Mouse (Mus musculus) kidney, postnatal 0 days (tissue): ENCODE data around the gene Sdr9c7. TPM values are rescaled to one million over a fixed set of nuclear protein-coding genes. Genes with fewer than 3 reads are reported as not detected.

ENCODE experiments used
- ATAC-seq: fragments of 200-750 bp; cut with Nextera tagmentation; replicated peaks from 2 replicates; pipeline ENCODE4 v1.8.0; 2017; ENCODE audit warnings: low read depth, moderate number of reproducible peaks, moderate TSS enrichment, moderate library complexity; ENCODE audit not compliant: low FRiP score
- DNase-seq: peaks from one replicate; pipeline ENCODE4 v3.0.0-alpha.2; 2016; ENCODE audit warnings: low spot score
- H3K27ac ChIP-seq: fragments of 300-500 bp; sonication (generic); 2 replicates; pipeline ENCODE4 v1.5.1; 2014; ENCODE audit warnings: mild to moderate bottlenecking
- H3K27me3 ChIP-seq: fragments of 300-500 bp; sonication (generic); 2 replicates; pipeline ENCODE4 v1.6.1; 2014; ENCODE audit warnings: low read length, mixed read lengths; ENCODE audit not compliant: insufficient read depth
- H3K36me3 ChIP-seq: fragments of 300-500 bp; sonication (generic); 2 replicates; pipeline ENCODE4 v1.6.1; 2014; ENCODE audit warnings: low read length, mixed read lengths; ENCODE audit not compliant: insufficient read depth
- H3K4me1 ChIP-seq: fragments of 300-500 bp; sonication (generic); replicated peaks from 2 replicates; pipeline ENCODE4 v1.6.1; 2014; ENCODE audit warnings: antibody characterized with exemption, low read length, mixed read lengths; ENCODE audit not compliant: insufficient read depth
- H3K4me2 ChIP-seq: fragments of 300-500 bp; sonication (generic); 2 replicates; pipeline ENCODE4 v1.6.1; 2014; ENCODE audit warnings: mild to moderate bottlenecking, low read length, moderate library complexity, mixed read lengths
- H3K4me3 ChIP-seq: fragments of 300-500 bp; sonication (generic); replicated peaks from 2 replicates; pipeline ENCODE4 v1.5.1; 2014; ENCODE audit warnings: low read depth, low read length
- H3K9ac ChIP-seq: fragments of 300-500 bp; sonication (generic); 2 replicates; pipeline ENCODE4 v1.6.1; 2014; ENCODE audit warnings: low read depth, low read length
- H3K9me3 ChIP-seq: fragments of 300-500 bp; sonication (generic); replicated peaks from 2 replicates; pipeline ENCODE4 v1.6.1; 2016; ENCODE audit warnings: low read length, inconsistent platforms, mixed read lengths
- CTCF ChIP-seq: IDR thresholded peaks from 2 replicates; pipeline ENCODE4 v1.5.1; 2016; ENCODE audit warnings: antibody characterized with exemption, low read depth, mild to moderate bottlenecking, moderate library complexity
- WGBS: fragments of 180-500 bp; shearing (Covaris S2); extraction: QIAGEN DNeasy Blood & Tissue Kit; methylation state at CpG from one replicate; pipeline ENCODE4 v1.1.7; 2014; 5-methylcytosine and 5-hydroxymethylcytosine counted together
- polyA plus RNA-seq: library from polyadenylated mRNA; unstranded; fragments of >200 nt; fragmentation: Nextera tagmentation; extraction: Ambion mirVana; gene quantifications from 2 replicates; pipeline ENCODE4 v1.2.1, GENCODE M21; 2015

Gene Sdr9c7
- polyA plus RNA-seq, 1 experiment from 2014 or later: not detected

DNA sequence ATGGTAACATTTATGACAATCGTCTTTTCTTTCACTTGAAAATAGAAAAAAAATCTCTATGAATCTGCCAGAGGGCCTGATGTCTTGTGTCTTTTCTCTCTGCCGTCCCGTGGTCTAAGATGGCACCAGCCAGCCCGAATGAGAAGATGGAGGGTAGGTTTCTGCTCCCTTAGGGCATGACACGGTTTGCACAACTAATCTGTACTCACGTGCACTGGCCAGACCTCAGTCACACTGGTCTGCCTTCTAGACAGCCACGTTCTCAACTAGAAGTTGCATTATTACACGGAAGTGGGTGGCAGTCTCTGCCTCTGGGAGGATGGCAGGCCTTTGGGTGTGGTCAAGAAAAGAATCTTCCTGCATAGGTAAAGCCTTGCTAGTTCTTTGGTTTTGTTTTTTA lies 24.7 kb downstream of the Sdr9c7 start:
- Histone ChIP-seq H3K4me2 (no peak overlapping the region), H3K27me3 (no peaks in the 10 kb centered on the region), H3K9me3 (no peaks in the 10 kb centered on the region), H3K4me1 (0 out of 2 replicates have a peak, but pooled peaks cover 3% of the 10 kb centered on the region), H3K4me3 (no peak overlapping the region), H3K27ac (no peak overlapping the region), H3K36me3 (no peaks in the 10 kb centered on the region), H3K9ac (no peak overlapping the region)
- DNase-seq (no peak), ATAC-seq (no peak)
- 88% methylated on average over 8 of the region's 8 CpGs for WGBS
- TF ChIP-seq CTCF: no peak

DNA sequence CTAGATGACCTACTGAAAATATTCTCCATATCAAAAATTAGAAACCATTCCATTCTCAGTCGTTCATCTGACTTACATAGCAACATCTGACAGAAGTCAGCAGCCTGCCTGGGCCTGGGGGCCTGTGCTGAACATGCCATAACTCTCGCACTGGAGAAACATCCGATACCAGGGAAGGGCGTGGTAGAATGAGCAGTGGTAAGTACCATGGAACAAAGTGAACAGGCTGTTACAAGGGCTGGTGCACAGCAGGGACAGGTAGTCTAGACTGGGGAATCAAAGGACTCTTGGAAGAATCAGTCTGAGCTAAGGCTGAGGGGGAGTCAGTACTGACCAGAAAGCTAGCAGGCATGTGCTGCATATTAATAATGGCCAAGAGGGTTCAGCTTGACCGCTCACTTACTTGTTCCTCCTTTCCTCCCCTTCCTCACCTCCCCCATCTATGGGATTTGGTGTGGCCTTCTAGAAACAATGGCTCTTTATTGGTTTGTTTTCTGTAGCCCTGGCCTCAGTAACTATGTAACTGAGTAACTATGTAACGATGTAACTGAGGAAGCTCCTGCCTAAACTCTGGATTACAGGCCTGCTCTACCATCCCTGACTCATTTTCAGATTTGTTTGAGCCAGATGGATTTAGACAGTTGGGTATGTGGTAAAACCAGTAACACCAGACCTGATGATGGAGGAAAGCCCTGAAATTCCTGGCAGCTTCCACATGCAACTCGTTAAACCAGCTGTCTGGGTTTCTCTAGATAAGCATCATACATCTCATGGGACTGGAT lies 26.5 kb downstream of the Sdr9c7 start:
- no peak overlapping the region for H3K4me2 ChIP-seq
- ATAC-seq (peak; percentile 76; the same call in 1 of the 2 replicates), DNase-seq (peak; percentile 53)
- 0 out of 2 replicates have a peak, but pooled peaks cover 3% of the 10 kb centered on the region for H3K4me1 ChIP-seq
- H3K27me3 ChIP-seq: no peaks in the 10 kb centered on the region
- 36% methylated on average over 7 of the region's 7 CpGs for WGBS
- TF ChIP-seq CTCF: no peak
- H3K9ac ChIP-seq: no peak overlapping the region
- no peak overlapping the region for H3K4me3 ChIP-seq
- peak overlapping the region; percentile 76 for H3K27ac ChIP-seq
- H3K9me3 ChIP-seq: no peaks in the 10 kb centered on the region
- H3K36me3 ChIP-seq: no peaks in the 10 kb centered on the region

DNA sequence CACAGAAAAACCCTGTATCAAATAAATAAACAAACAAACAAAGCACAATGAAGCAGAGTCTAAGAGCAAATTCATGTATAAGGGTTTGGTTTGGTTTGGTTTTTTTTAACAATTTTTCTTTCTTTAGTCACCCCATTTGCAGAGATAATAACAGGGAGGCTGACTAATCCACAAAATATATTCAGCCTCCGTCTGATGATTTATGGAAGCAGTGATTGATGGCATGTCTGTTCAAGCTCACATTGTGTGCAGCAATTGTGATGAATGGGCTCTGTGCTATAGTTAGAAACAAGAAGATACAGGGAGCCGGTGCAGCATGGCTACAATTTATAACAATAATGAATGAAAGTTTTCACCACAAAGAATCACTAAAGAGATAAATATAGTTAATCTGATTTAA lies 29.4 kb downstream of the Sdr9c7 start:
- WGBS: 69% methylated on average over 2 of the region's 2 CpGs
- Histone ChIP-seq H3K27me3 (no peaks in the 10 kb centered on the region), H3K4me2 (no peak overlapping the region), H3K9ac (no peak overlapping the region), H3K36me3 (no peaks in the 10 kb centered on the region), H3K27ac (no peak overlapping the region), H3K4me3 (no peak overlapping the region), H3K4me1 (0 out of 2 replicates have a peak, but pooled peaks cover 3% of the 10 kb centered on the region), H3K9me3 (no peaks in the 10 kb centered on the region)
- ATAC-seq (no peak), DNase-seq (no peak)
- TF ChIP-seq CTCF: no peak

DNA sequence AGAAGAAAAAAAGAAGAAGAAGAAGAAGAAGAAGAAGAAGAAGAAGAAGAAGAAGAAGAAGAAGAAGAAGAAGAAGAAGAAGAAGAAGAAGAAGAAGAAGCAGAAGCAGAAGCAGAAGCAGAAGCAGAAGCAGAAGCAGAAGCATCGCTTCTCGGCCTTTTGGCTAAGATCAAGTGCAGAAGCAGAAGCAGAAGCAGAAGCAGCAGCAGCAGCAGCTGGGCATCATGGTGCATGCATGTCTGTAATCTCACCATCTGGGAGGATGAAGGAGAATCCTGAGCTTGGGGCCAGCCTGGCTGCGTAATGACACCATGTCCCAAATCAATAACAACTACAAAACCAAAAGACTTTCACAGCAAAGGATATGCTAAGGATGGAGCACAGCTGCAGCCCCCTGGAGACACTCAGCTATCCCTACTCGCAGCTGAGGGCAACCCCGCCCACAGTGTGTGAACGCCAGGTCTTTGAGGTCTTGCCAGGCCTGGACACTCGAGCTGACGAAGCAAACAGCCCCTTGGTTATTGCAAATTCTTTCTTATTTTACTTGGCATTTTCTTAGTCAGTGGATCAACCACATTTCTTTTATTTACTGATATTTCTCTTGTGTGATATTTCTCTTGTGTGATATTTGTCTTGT lies 34.1 kb downstream of the Sdr9c7 start:
- H3K4me3 ChIP-seq: no peak overlapping the region
- no peaks in the 10 kb centered on the region for H3K9me3 ChIP-seq
- ATAC-seq (no peak), DNase-seq (no peak)
- 56% methylated on average over 8 of the region's 8 CpGs for WGBS
- H3K4me1 ChIP-seq: no peaks in the 10 kb centered on the region
- H3K27ac ChIP-seq: no peak overlapping the region
- no peaks in the 10 kb centered on the region for H3K27me3 ChIP-seq
- no peak overlapping the region for H3K4me2 ChIP-seq
- no peaks in the 10 kb centered on the region for H3K36me3 ChIP-seq
- TF ChIP-seq CTCF: no peak
- no peak overlapping the region for H3K9ac ChIP-seq

DNA sequence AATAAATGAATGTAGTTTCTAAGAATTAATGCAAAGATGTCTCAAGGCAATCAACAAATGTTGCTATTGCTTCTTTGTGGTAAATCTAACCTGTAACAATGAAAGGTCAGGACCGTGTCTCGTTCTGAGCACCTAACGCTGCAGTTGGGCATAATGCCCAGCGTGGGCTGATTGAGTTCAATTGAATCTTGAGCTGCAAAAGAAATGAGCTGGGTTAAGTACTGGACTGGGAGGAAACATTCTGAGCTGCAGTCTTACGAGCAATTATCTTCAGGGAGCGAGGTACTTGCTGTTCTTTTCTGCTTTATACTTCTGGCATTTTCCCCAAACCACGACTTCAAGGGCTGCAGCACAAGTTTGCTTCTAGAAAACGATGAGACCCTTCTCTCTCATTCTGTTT lies 38.0 kb downstream of the Sdr9c7 start:
- no peak for ATAC-seq
- H3K4me3 ChIP-seq: no peak overlapping the region
- DNase-seq: no peak
- H3K27me3 ChIP-seq: no peaks in the 10 kb centered on the region
- H3K36me3 ChIP-seq: no peaks in the 10 kb centered on the region
- no peaks in the 10 kb centered on the region for H3K4me1 ChIP-seq
- H3K9me3 ChIP-seq: no peaks in the 10 kb centered on the region
- WGBS: 78% methylated on average over 8 of the region's 8 CpGs
- TF ChIP-seq CTCF: no peak
- 0 out of 2 replicates have a peak overlapping the region, but pooled peaks have one; percentile 19 for H3K27ac ChIP-seq
- H3K4me2 ChIP-seq: no peak overlapping the region
- no peak overlapping the region for H3K9ac ChIP-seq

DNA sequence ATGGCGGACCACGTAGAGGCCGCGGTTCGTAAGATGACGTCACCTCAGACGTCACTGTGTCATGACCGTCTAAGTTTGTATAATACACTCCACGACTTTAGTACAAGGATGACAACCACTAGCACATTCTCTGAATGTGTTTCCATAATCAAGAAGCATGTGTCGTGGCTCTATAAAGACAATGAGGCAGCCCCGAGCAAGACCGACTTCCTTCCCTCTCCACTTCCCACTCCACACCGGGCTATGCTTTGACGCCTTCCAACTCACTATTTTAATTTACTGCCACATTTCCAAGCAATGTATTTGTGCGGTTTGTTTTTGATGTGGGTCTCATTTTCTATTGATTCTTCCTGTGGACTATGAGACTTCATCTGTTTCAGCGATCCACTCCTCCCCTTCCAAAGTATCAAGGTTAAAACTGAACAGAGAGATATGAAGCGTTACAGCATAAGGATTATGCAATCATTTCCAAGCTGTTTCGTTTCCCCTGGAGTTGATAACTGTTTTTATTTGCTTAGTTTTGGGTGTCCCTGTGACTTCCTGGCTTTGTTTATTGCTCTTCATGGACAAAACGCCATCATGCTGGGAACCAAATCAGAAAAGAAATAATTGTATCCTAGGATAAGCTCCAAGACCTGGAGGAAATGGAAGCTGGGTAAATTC lies 38.6 kb downstream of the Sdr9c7 start:
- DNase-seq (peak; percentile 22), ATAC-seq (no peak)
- no peak overlapping the region for H3K9ac ChIP-seq
- no peak overlapping the region for H3K4me3 ChIP-seq
- H3K4me2 ChIP-seq: no peak overlapping the region
- no peaks in the 10 kb centered on the region for H3K27me3 ChIP-seq
- H3K27ac ChIP-seq: 0 out of 2 replicates have a peak overlapping the region, but pooled peaks have one; percentile 19
- WGBS: 76% methylated on average over 19 of the region's 19 CpGs
- no peaks in the 10 kb centered on the region for H3K36me3 ChIP-seq
- no peaks in the 10 kb centered on the region for H3K4me1 ChIP-seq
- H3K9me3 ChIP-seq: no peaks in the 10 kb centered on the region
- TF ChIP-seq CTCF: no peak
